Mouse (Mus musculus) inflammation-experienced regulatory T-cells (primary cell): ENCODE data around the gene L3mbtl1. TPM values are rescaled to one million over a fixed set of nuclear protein-coding genes. Genes with fewer than 3 reads are reported as not detected.

Experiments
- polyA plus RNA-seq, 2 experiments: library from polyadenylated mRNA; unstranded; fragments of 100-300 nt; shearing (Covaris generic); gene quantifications; one replicate each; pipeline ENCODE4 v1.2.1; 2017

L3mbtl1 gene
- polyA plus RNA-seq = 1 to 10 TPM in 1 of 2 experiments, not detected in 1; 2.2 TPM

DNA sequence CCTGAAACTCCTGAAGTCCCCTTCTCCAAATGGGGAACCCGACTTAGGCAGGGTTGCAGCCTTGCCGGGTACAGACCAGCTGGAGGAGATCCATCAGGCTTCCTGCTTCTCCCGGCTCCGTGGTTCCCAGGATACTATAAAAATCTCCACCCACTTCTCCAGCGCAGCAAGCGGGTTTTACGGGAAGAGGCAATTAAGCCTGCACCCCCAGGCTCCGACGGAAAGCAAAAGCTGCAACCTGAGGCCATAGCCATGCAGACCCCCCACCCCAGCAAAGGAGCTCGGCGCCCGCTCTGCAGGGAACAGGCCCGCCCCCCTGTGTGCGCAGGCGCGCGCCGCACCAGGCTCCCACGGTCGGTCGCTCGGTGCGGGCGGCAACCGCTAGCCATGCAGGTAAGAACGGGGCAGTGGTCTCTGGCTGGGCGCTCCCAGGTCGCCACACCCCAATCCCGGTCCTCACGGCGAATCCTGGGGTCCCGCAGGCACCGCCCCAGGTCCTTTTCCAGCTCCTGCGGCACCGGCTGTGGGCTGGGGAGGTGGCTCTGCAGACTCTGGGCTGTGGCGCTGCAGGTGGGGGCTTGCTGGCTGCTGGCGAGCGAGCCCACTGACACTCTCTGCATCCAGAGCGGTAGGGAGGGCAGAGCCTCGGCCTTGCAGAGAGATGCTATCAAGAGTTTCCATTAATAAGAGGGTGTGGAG is at the start of gene L3mbtl1:
L3mbtl1 (plus strand) TSS at position 325 of the 699 bp plus-strand sequence.

DNA sequence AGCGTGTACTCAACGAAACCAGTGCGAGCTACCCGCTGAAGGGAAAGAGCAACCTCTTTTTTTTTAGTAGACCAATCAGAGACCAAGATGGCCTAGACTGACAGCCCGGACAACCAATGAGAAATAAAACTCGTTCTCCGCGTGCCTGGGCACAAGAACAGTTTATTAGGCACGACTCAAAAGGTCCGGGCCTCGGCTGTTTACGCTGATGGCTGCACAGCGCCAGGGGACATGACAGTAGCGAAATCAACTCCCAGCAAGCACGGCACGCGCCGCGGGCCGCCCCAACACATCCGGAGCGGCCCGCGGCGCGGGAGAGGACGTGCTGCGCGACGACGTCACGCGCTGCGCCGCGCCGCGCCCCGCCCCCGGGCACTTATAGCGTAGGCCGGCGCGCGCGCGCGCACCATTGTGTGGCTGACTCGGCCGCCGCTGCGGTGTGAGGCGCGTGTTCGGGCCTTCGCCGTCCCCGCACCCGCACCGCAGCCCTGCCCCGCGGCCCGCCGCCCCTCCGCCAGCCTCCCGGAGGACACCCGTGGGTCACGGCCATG is 12.1 kb upstream of the L3mbtl1 start, which contains the start of gene Srsf6:
Srsf6 (plus strand) TSS at position 406 of the 551 bp plus-strand sequence.

DNA sequence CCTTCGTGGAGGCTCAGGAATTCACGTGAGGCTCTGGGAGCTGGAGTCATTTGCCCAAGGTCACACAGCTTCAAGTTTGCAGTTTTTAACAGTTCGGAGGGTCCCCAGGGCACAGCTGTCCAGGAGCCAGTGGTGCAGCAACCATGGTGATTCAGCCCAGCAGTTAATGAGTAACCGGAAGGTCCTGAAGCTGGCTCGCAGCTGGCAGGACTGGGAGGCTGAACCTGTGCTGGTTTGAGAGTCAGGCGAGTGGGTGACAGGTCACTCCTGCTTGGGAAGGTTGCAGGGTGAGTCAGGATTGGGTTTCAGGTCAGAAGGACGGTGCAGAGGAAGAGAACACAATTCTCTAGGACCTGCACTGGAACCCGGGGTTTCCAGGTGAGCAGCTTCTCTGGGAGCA is 43.9 kb downstream of the L3mbtl1 start, which contains the start of gene Sgk2:
Sgk2 (plus strand) TSS at position 113 of the 400 bp plus-strand sequence.

DNA sequence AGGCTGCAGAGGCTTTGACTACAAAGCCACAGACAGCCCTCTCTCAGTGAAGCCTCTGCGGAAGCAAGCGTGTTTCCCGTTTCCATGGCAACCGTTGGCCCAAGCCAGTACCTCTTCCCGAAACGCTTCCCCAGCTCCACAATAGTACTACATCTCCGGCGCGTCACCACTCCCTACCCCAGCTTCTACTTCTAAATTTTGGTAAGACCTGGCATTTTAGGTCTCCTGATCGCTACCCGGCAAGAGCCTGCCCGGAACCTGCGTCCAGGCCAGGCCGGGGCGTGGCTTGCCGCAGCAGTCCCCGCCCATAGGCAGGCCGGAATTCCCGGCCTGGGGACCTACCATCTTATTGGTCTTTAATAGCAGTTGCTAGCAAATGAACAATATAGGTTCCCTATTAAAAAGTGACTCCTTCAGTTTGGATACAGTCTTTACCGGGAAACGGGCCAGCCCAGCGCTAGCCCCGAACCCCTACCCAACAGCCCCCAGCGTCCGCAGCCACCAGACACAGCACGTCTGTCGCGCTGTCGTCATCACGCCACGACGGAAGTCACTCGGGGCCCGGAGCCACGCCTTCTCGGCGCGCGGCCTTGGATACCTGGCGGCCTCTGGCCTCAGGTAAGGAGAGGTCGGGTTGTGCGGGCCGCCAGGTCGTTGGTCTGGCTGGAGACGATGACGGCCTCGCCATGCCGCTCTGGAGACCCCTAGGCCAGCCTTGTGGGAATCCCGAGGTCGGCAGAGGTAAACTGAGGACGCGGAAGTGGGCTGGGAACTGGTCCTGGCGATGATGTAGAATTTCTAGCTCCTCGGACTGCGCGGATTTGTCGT is 73.9 kb downstream of the L3mbtl1 start, which contains the start of gene Ift52:
Ift52 (plus strand) TSS at position 439 of the 828 bp plus-strand sequence.

Other genes with a start within 250 kb of the L3mbtl1 start
- 100 to 1,000 TPM; 113 to 132 TPM for gene Srsf6, start 11.9 kb upstream of the L3mbtl1 start, polyA plus RNA-seq
- 1 to 10 TPM in 1 of 2 experiments, not detected in 1; 1.1 TPM for gene Sgk2, start 43.9 kb downstream of the L3mbtl1 start, polyA plus RNA-seq
- 10 to 100 TPM; 49.3 to 54.5 TPM for gene Ift52, start 73.9 kb downstream of the L3mbtl1 start, polyA plus RNA-seq
- gene Mybl2, start 111.2 kb downstream of the L3mbtl1 start, polyA plus RNA-seq = 1 to 10 TPM; 3.2 to 6.0 TPM
- not detected for gene Gtsf1l, start 144.4 kb downstream of the L3mbtl1 start, polyA plus RNA-seq